Mouse (Mus musculus) naive thymus-derived CD4-positive, alpha-beta T cell, adult 5 months (primary cell): ENCODE data around the gene Wdr90. TPM values are rescaled to one million over a fixed set of nuclear protein-coding genes. Genes with fewer than 3 reads are reported as not detected.

Experiments used
- polyA plus RNA-seq: library from polyadenylated mRNA; unstranded; fragments of 100-300 nt; shearing (Covaris generic); gene quantifications from one replicate; pipeline ENCODE4 v1.2.1, GENCODE M21; 2017

Gene Wdr90
- polyA plus RNA-seq = 11.6 TPM

DNA sequence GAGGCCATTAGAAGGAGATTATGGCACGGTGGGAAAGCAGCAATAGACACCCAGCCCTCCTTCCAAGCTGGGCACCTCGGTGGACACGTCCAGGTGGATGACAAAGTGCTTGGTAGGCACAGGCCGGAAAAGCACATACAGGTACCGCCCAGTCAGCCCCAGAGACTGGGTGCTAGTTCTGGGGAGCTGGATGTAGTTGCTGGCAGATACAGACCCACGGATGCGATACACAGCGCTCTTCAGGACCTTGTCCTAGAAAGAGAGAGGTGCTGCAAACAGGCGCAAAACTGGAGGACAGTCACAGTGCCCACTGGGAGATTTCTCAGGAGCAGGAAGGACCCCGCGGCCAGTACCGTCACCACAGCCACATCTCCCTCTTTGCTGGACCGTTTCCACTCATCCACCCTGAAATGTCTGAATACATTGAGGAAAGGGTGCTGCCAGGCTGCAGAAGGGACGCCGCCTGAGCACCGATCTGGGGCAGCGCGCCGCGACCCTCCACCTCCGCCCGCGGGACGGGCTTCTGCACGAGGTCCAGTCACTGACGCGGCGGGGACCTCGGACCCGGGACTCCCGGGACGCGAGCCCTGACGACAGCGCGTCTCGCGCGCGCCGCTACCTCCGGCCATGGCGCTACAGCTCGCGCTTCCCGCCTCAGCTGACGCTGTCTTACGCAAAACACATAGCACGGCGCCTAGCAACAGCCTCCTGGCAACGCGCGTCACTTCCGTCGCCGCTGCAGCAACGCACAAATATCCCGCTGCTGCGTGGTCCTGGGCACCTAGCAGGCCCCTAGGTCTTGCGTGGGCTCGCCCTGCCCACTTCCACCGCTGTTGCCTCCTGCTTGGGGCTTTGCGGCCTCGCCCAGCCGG, at the start of gene Wdr90:
Gene Wdr90, minus strand, starts transcription at position 670 of the 872 bp plus-strand sequence.

DNA sequence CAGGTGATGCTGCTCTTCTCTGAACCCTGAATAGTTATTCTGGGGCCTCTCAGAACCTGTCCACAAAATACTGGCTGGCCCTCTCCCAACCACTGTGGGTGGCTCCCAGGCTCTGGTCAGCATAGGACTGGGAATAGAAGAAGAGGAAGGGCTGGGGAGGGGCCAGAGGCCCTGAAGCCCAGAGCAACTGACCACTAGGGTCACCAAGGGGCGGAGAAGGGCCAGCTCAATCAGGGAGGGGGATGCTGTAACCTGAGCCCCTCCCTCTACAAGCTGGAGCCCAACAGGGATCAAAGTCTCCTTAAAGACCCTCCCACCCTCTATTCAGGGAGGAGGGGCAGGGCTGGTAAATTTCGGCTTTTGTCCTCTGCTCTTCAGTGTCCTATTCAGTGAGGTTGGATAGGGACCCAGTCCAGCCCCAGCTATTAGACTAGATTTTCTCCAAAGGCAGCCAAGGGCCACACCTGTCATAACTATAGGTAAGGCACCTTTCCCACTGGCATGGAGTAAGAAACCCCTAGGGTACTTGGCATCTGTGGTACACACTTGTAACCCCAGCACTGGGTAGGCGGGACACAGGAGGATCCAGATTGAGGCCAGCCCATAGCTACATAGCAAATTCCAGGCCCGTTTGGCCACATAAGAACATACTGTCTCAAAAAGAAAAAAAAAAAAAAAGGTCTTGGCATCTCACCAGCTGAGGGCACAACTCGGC, 19.1 kb upstream of the Wdr90 start, which contains the start of gene Wfikkn1:
Gene Wfikkn1, minus strand, starts transcription at position 663 of the 715 bp plus-strand sequence.

DNA sequence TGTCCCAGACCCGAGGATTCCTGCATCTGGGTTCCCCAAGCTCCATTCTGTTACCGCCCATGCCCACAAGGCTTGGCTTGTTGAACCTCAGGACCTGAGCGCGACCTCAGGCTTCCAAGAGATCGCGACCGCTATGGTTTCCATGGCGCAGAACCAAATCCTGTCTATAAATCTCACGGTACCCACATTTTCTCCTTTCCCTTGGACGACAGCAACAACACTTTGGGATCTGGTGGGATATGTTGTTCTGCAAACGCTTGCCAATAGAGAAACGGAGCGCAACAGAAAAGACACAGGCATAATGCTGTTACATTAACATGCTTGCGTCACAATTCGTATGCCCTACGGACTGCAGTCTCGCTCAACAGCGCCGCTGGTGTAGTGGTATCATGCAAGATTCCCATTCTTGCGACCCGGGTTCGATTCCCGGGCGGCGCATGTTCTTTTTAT, 13.4 kb upstream of the Wdr90 start, which contains the start of gene Mettl26:
Gene Mettl26, plus strand, starts transcription at position 354 of the 450 bp plus-strand sequence.

DNA sequence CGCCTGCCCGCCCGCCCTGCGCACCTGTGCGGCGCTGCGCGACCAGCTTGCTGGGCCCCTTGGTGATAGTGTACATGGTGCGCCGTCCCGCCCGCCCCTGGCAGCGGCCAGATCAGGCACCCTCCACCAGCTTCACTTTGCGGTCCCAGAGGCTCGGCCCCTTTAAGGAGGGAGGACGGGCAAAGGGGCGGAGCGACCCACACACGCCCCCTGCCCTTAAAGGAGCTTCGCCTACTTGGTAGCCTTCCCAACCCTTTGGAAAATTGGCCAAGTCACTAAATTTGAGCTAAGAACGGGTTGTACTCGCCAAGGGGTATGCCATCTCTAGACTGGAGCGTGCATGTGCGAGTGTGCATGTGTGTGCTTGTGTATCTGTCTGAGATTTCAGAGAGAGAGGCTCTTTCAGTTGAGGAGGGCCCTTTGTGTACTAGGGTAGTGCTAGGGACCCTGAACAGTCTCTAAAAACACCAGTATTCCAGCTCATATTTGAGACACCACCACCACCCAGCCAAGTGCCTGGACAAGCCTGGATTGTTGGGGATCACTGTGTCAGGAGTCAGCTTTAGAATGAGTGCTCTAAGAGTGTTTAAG, 7.4 kb upstream of the Wdr90 start, which contains the start of gene Mcrip2:
Gene Mcrip2, minus strand, starts transcription at position 164 of the 591 bp plus-strand sequence.

DNA sequence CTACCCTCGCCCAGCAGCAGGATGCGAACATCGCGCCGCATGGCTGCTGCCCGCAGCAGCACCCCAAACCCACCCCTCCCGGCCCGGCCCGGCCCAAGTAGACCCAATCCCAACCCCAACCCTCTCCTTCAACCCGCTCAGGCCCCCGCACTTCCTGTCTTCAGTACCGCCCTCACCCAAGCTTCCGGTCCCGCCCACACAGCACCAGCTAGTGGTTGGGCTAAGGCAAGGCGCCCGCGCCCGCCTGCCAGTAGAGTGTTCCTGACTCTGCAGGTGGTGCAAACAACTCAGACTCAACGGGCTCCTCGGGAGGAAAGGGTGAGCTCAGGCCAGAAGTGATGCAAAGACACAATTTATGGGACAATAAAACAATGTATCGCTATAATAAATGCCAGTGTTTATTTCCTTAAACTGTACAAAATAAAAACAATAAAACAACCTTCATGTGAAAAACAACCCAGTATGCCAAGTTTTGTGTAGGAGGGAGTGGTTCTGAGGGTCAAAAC, 16.9 kb downstream of the Wdr90 start, which contains the start of gene Rhot2:
Gene Rhot2, minus strand, starts transcription at position 456 of the 506 bp plus-strand sequence.

DNA sequence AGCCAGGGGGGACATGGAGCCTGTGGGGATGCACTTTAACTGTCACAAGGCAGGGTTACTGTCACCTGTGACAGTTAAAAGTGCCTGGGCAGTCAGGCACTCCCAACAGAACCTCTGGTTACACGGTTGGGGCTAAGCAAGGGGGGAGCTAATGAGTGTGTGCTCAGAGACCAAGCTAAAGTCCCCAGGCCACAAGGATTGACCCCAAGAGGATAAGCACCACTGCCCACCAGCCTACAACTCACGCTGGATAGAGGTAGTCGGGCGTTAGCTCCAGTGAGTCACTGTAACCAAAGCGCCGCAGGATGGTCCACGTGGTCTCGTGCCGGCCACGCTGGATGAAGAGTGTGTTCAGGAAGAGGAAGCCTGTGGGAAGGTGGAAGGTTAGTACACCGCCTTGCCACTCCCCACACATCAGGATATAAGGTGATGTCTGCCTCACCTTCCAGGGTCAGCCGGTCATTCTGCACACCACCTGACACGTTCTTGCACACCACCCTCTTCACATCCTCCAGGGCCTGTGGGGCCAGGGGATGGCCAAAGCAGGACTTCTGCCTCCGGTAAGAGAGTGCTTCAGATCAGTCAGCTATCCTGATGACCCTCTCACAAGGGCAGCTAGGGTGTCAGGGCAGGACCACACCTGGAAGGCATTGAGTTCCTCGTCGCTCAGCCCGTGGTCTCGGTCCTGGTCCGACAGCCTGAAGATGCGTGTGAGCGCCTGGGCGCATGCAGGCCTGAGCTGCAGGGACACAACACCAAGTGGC, 20.0 kb downstream of the Wdr90 start, which contains the start of gene Gm20683:
Gene Gm20683, minus strand, starts transcription at position 647 of the 764 bp plus-strand sequence.

DNA sequence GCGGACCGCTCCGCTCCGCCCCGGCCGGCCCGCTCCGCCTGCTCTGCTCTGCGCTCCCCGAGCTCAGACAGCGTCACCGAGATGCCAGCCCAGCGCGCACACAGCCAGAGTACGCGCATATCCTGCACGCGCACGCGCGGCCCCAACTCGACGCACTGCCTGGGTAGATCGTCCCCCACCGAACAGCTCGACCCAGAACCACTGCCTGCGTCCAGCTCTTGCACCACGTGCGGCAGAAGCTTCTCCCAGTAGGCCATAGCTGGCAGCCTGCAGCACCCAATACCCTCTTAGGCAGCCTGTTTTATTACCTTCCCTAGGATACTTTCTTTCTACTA, 24.3 kb downstream of the Wdr90 start, which contains the start of gene Rhbdl1:
Gene Rhbdl1, minus strand, starts transcription at position 220 of the 335 bp plus-strand sequence.

DNA sequence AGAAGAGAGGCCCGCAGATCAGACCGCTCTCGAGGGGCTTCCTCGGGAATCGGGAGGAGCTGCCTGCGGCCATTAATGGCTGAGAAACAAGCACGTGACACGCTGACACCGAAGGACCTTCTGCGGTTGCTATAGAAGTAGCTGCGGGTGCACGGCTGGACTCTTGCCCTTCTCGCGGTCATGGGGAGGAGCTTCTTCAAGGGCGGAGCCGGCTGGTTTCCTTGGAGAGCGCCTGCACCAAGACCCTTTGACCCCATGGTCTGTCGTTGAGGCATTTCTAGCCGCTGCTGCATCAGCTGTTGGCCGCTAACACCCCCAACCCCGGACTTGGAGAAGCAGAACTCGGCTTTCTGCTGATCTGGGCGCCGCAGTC, 28.0 kb downstream of the Wdr90 start, which contains the start of gene Stub1:
Gene Stub1, minus strand, starts transcription at position 114 of the 373 bp plus-strand sequence.

DNA sequence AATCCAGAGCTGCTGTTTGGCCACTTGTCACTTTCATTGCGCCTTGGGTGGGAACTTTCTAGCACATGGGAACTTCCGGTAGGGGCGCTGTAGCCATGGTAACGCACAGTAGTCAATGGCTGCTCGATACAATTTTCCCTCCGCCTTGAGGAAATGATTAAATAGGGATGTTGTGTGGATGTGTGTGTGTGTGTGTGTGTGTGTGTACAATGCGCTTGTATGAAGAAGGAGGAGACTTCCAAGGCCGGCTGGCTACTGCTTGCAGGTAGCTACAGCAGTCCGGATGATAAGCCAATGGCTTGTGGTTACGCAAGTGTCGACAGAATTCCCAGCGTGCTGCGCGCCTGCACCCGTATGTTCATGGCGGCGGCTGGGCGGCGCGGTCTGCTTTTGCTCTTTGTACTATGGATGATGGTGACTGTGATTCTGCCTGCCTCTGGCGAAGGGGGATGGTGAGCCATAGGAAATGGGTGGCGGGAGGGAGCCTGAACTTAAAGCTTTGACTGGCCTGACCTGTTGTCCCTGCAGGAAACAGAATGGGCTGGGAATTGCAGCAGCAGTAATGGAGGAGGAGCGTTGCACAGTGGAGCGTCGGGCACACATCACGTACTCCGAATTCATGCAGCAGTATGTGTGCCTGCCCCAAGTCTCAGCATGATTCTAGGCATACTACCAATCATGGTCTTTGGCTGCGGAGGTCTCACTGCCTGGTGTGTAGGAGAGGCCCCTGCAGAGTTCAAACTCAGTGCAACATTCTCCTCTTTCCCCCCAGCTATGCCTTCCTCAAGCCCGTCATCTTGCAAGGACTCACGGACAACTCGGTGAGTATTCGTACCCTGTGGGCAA, 32.4 kb downstream of the Wdr90 start, which contains the start of gene Jmjd8:
Gene Jmjd8, plus strand, starts transcription at position 156 of the 846 bp plus-strand sequence.

DNA sequence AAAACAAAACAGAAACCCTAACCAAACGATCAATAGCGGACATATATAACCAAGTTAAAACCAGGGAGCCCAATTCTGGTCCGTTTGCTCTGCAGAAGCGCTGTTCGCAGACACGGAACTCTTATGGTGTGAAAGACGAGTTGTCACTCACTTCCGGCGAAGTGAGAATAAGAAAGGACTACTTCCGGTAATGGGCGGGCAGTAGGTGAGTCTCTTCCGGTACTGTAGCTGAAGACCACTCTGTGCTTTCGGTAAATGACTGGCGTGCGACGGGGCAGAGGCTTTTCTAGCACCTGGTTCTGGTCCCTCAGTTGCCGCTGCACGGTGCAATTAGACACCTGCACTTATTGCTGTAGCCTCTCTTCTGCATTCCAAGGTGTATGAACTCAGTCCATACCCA, 37.8 kb downstream of the Wdr90 start, which contains the start of gene Wdr24:
Gene Wdr24, plus strand, starts transcription at position 176 of the 400 bp plus-strand sequence.

DNA sequence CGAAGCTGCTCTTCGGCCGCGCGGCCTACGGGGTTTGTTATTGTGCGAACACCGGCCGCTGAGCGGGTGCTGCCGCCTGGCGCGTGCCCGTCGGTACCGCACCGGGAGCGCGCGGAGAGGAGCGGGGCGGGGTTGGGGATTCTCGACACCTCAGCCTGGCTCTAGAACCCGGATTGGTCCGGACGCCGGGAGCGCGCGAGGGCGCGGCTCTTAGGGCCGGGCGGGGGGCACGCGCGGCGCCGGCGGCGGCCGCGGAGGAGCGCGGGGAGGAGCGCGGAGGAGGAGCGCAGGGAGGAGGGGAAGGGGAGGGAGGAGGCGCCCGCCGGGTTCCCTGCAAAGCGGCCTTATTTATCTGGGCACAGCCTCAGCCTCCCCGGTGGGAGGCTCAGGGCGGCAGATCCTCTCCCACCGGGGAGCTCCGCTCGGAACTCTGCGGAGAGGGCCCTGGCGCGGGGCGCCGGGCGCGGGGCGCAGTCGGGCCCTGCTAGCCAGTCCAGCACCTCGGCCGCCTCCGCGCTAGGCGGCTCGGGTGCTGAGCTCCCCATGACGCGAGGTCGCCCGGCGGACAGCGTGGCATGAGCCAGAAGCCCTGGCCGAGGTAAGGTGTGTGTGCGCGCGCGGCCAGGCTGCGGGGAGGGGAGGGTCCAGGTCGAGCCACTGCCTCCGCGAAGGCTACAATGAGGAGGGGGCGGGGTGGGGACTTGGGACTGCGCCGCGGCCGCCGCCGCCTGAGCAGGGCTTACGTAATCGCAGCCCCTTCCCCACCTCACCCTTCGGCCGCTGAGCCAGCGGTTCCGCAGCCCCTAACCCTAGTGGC, 52.3 kb downstream of the Wdr90 start, which contains the start of gene Fbxl16:
Gene Fbxl16, plus strand, starts transcription at position 297 of the 817 bp plus-strand sequence.

DNA sequence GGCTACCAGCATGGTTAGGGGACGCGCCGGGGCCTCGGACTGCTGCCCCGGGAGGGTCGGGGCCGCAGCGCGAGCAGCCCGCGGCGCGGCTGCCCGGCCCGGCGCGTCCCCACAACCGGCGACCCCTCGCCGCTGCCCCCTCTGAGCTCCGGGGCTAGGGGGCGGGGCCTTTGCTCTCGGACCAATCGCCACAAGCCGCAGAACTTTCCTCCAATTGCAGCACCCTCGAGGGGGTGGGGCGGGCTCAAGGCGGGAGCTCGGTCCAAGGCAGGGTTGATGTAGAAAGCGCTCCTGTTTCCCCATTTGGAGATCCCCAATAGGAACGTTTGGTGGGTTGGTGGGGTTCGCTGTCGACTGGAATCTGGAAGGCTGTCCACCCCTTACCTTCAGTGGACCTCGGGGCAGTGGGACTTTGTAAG, 64.3 kb downstream of the Wdr90 start, which contains the start of gene Metrn:
Gene Metrn, minus strand, starts transcription at position 186 of the 419 bp plus-strand sequence.

DNA sequence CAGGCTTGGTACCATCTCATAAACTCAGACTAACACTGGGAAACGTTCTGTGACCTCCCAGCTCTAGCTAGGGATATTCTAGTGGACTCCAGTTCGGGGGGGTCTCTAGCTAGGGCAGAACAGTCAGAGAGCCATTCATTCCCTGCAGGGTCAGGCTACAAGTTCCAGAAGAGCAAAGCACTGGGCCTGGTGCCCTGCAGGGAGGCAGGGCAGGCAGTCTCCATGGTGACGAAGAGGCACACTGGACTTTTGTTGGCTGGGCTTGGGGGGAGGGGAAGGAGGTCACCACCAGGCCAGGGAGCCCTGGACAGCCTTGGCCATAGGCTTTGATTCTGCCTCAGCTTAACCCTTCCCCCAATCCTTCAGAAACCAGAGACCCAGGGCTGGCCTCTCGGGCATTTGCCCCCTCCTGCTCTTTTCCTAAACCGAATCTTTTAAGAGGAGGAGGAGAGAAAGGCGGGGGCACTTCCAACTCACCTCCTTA, 65.7 kb downstream of the Wdr90 start, which contains the start of gene AC134908.4:
Gene AC134908.4, minus strand, starts transcription at position 51 of the 484 bp plus-strand sequence.

Other genes with a start within 250 kb of the Wdr90 start
- not detected for gene Gng13, start 144.3 kb downstream of the Wdr90 start, polyA plus RNA-seq
- 7.1 TPM for gene Chtf18, start 134.1 kb downstream of the Wdr90 start, polyA plus RNA-seq
- gene Rpusd1, start 133.8 kb downstream of the Wdr90 start, polyA plus RNA-seq = 4.9 TPM
- not detected for gene Mslnl, start 125.5 kb downstream of the Wdr90 start, polyA plus RNA-seq
- not detected for gene Msln, start 107.1 kb downstream of the Wdr90 start, polyA plus RNA-seq
- 21.6 TPM for gene Narfl, start 87.7 kb downstream of the Wdr90 start, polyA plus RNA-seq
- gene Haghl, start 75.8 kb downstream of the Wdr90 start, polyA plus RNA-seq = 25.7 TPM
- not detected for gene Ccdc78, start 74.9 kb downstream of the Wdr90 start, polyA plus RNA-seq
- 109 TPM for gene Fam173a, start 68.6 kb downstream of the Wdr90 start, polyA plus RNA-seq
- gene AC134908.4, start 65.8 kb downstream of the Wdr90 start, polyA plus RNA-seq = not detected
- 28.3 TPM for gene Metrn, start 64.4 kb downstream of the Wdr90 start, polyA plus RNA-seq
- gene Fbxl16, start 52.4 kb downstream of the Wdr90 start, polyA plus RNA-seq = not detected
- gene Wdr24, start 37.9 kb downstream of the Wdr90 start, polyA plus RNA-seq = 22.7 TPM
- gene Jmjd8, start 32.6 kb downstream of the Wdr90 start, polyA plus RNA-seq = 27.1 TPM
- 149 TPM for gene Stub1, start 28.1 kb downstream of the Wdr90 start, polyA plus RNA-seq
- gene Rhbdl1, start 24.2 kb downstream of the Wdr90 start, polyA plus RNA-seq = 0.98 TPM
- 1.8 TPM for gene Gm20683, start 19.7 kb downstream of the Wdr90 start, polyA plus RNA-seq
- gene Rhot2, start 16.6 kb downstream of the Wdr90 start, polyA plus RNA-seq = 31.6 TPM
- gene Mcrip2, start 7.3 kb upstream of the Wdr90 start, polyA plus RNA-seq = 7.4 TPM
- 46.3 TPM for gene Mettl26, start 13.6 kb upstream of the Wdr90 start, polyA plus RNA-seq
- gene Wfikkn1, start 19.4 kb upstream of the Wdr90 start, polyA plus RNA-seq = 0.81 TPM
- 21.6 TPM for gene Rab40c, start 58.2 kb upstream of the Wdr90 start, polyA plus RNA-seq
- gene Pigq, start 83.4 kb upstream of the Wdr90 start, polyA plus RNA-seq = 44.4 TPM
- not detected for gene Nhlrc4, start 83.5 kb upstream of the Wdr90 start, polyA plus RNA-seq
- gene A930017K11Rik, start 91.1 kb upstream of the Wdr90 start, polyA plus RNA-seq = not detected
- 25.9 TPM for gene Capn15, start 124.3 kb upstream of the Wdr90 start, polyA plus RNA-seq
- gene Rab11fip3, start 208.1 kb upstream of the Wdr90 start, polyA plus RNA-seq = 15.6 TPM
- 17.6 TPM for gene Decr2, start 228.8 kb upstream of the Wdr90 start, polyA plus RNA-seq
- gene Nme4, start 234.1 kb upstream of the Wdr90 start, polyA plus RNA-seq = 10.2 TPM